Mouse (Mus musculus) hindbrain, embryonic 16.5 days (tissue): ENCODE data around the gene Fam43b. TPM values are rescaled to one million over a fixed set of nuclear protein-coding genes. Genes with fewer than 3 reads are reported as not detected.

Experiments used
- ATAC-seq: fragments of 200-750 bp; cut with Nextera tagmentation; 2 replicates; pipeline ENCODE4 v1.8.0; 2017; ENCODE audit warnings: moderate TSS enrichment, moderate library complexity
- H3K27ac ChIP-seq: fragments of 300-500 bp; sonication (generic); 2 replicates; pipeline ENCODE4 v1.5.1; 2014; ENCODE audit warnings: low read depth, mild to moderate bottlenecking, control low read depth, low read length, moderate library complexity
- H3K27me3 ChIP-seq: fragments of 300-500 bp; sonication (generic); replicated peaks from 2 replicates; pipeline ENCODE4 v1.6.1; 2014; ENCODE audit warnings: low read length; ENCODE audit not compliant: control insufficient read depth, insufficient read depth
- H3K36me3 ChIP-seq: fragments of 300-500 bp; sonication (generic); 2 replicates; pipeline ENCODE4 v1.6.1; 2014; ENCODE audit warnings: mild to moderate bottlenecking, low read length, moderate library complexity, mixed read lengths; ENCODE audit not compliant: control insufficient read depth, insufficient read depth
- H3K4me1 ChIP-seq: fragments of 300-500 bp; sonication (generic); 2 replicates; pipeline ENCODE4 v1.6.1; 2014; ENCODE audit warnings: low read depth, low read length; ENCODE audit not compliant: control insufficient read depth, insufficient read depth
- H3K4me2 ChIP-seq: fragments of 300-500 bp; sonication (generic); 2 replicates; pipeline ENCODE4 v1.6.1; 2014; ENCODE audit warnings: mild to moderate bottlenecking, low read length, control low read depth, moderate library complexity
- H3K4me3 ChIP-seq: fragments of 300-500 bp; sonication (generic); 2 replicates; pipeline ENCODE4 v1.5.1; 2014; ENCODE audit warnings: mild to moderate bottlenecking, low read length, control low read depth, moderate library complexity
- H3K9ac ChIP-seq: fragments of 300-500 bp; sonication (generic); 2 replicates; pipeline ENCODE4 v1.6.1; 2014; ENCODE audit warnings: low read depth, mild to moderate bottlenecking, control low read depth, low read length, moderate library complexity
- H3K9me3 ChIP-seq: fragments of 300-500 bp; sonication (generic); 2 replicates; pipeline ENCODE4 v1.6.1; 2014; ENCODE audit warnings: mild to moderate bottlenecking, low read length, moderate library complexity; ENCODE audit not compliant: control insufficient read depth
- WGBS: fragments of 180-500 bp; shearing (Covaris S2); extraction: QIAGEN DNeasy Blood & Tissue Kit; methylation state at CpG from one replicate; pipeline ENCODE4 v1.1.7; 2014; 5-methylcytosine and 5-hydroxymethylcytosine counted together
- polyA plus RNA-seq: library from polyadenylated mRNA; unstranded; fragments of >200 nt; fragmentation: Nextera tagmentation; extraction: Ambion mirVana; gene quantifications from 2 replicates; pipeline ENCODE4 v1.2.1, GENCODE M21; 2015

Gene Fam43b
- polyA plus RNA-seq, 1 experiment from 2014 or later: 17.3 TPM

- no peak overlapping the region for H3K27ac ChIP-seq
- WGBS: 80% methylated on average over 3 of the region's 3 CpGs
Measured at GRCm38 (mm10) chr4:138358176-138358575, 38.2 kb downstream of the Fam43b start.

GRCm38 (mm10) chr4:138356551-138356950 is 39.8 kb downstream of the Fam43b start:
- 91% methylated on average over 12 of the region's 12 CpGs for WGBS
- no peaks in the 10 kb centered on the region for H3K27me3 ChIP-seq

More at GRCm38 (mm10) chr4:138358176-138358575, 38.2 kb downstream of the Fam43b start:
- H3K4me3 ChIP-seq: no peak overlapping the region
- H3K4me1 ChIP-seq: peaks cover 3% of the 10 kb centered on the region
- no peak for ATAC-seq
- no peaks in the 10 kb centered on the region for H3K36me3 ChIP-seq
- no peak overlapping the region for H3K4me2 ChIP-seq
- H3K9ac ChIP-seq: no peak overlapping the region
- H3K27me3 ChIP-seq: no peaks in the 10 kb centered on the region
- H3K9me3 ChIP-seq: no peaks in the 10 kb centered on the region

GRCm38 (mm10) chr4:138356141-138356540 is 40.2 kb downstream of the Fam43b start:
- ATAC-seq: no peak
- Histone ChIP-seq H3K36me3 (no peaks in the 10 kb centered on the region), H3K27me3 (no peaks in the 10 kb centered on the region), H3K9me3 (no peaks in the 10 kb centered on the region), H3K4me3 (no peak overlapping the region), H3K4me2 (no peak overlapping the region), H3K4me1 (peaks cover under 1% of the 10 kb centered on the region; the same call in 1 of the 2 replicates), H3K9ac (no peak overlapping the region), H3K27ac (no peak overlapping the region)
- 90% methylated on average over 8 of the region's 8 CpGs for WGBS

More at GRCm38 (mm10) chr4:138356551-138356950, 39.8 kb downstream of the Fam43b start:
- Histone ChIP-seq H3K4me1 (peaks cover 3% of the 10 kb centered on the region; the same call in 1 of the 2 replicates), H3K36me3 (no peaks in the 10 kb centered on the region), H3K27ac (no peak overlapping the region), H3K4me3 (no peak overlapping the region), H3K4me2 (no peak overlapping the region), H3K9me3 (no peaks in the 10 kb centered on the region), H3K9ac (no peak overlapping the region)
- ATAC-seq: no peak

GRCm38 (mm10) chr4:138355496-138355895 is 40.8 kb downstream of the Fam43b start:
- no peak overlapping the region for H3K4me2 ChIP-seq
- H3K27me3 ChIP-seq: no peaks in the 10 kb centered on the region
- no peak for ATAC-seq
- H3K4me1 ChIP-seq: no peaks in the 10 kb centered on the region
- no peak overlapping the region for H3K27ac ChIP-seq
- WGBS: 97% methylated on average over 2 of the region's 2 CpGs
- H3K9me3 ChIP-seq: no peaks in the 10 kb centered on the region
- no peaks in the 10 kb centered on the region for H3K36me3 ChIP-seq
- H3K9ac ChIP-seq: no peak overlapping the region
- H3K4me3 ChIP-seq: no peak overlapping the region

- WGBS: 60% methylated on average over 10 of the region's 10 CpGs
Measured at GRCm38 (mm10) chr4:138353438-138354171, 42.7 kb downstream of the Fam43b start.

GRCm38 (mm10) chr4:138352692-138353091 is 43.6 kb downstream of the Fam43b start:
- Histone ChIP-seq H3K36me3 (no peaks in the 10 kb centered on the region), H3K27me3 (no peaks in the 10 kb centered on the region), H3K4me2 (no peak overlapping the region), H3K27ac (no peak overlapping the region), H3K4me3 (no peak overlapping the region), H3K9ac (no peak overlapping the region), H3K9me3 (no peaks in the 10 kb centered on the region), H3K4me1 (no peaks in the 10 kb centered on the region)
- no peak for ATAC-seq
- WGBS: 89% methylated on average over 6 of the region's 6 CpGs

More at GRCm38 (mm10) chr4:138353438-138354171, 42.7 kb downstream of the Fam43b start:
- no peak for ATAC-seq
- Histone ChIP-seq H3K4me3 (no peak overlapping the region), H3K4me2 (no peak overlapping the region), H3K36me3 (no peaks in the 10 kb centered on the region), H3K27ac (no peak overlapping the region), H3K27me3 (no peaks in the 10 kb centered on the region), H3K4me1 (no peaks in the 10 kb centered on the region), H3K9me3 (no peaks in the 10 kb centered on the region), H3K9ac (no peak overlapping the region)

GRCm38 (mm10) chr4:138351821-138352220 is 44.5 kb downstream of the Fam43b start:
- Histone ChIP-seq H3K9ac (no peak overlapping the region), H3K4me1 (no peaks in the 10 kb centered on the region), H3K36me3 (no peaks in the 10 kb centered on the region), H3K9me3 (no peaks in the 10 kb centered on the region), H3K27me3 (no peaks in the 10 kb centered on the region), H3K4me2 (no peak overlapping the region), H3K27ac (no peak overlapping the region), H3K4me3 (no peak overlapping the region)
- ATAC-seq: no peak
- 88% methylated on average over 5 of the region's 5 CpGs for WGBS

- H3K27ac ChIP-seq: no peak overlapping the region
- WGBS: 82% methylated on average over 7 of the region's 7 CpGs
- H3K4me2 ChIP-seq: no peak overlapping the region
- no peak overlapping the region for H3K9ac ChIP-seq
- H3K36me3 ChIP-seq: no peaks in the 10 kb centered on the region
- H3K4me3 ChIP-seq: no peak overlapping the region
- no peaks in the 10 kb centered on the region for H3K9me3 ChIP-seq
- ATAC-seq: no peak
- H3K4me1 ChIP-seq: no peaks in the 10 kb centered on the region
- no peaks in the 10 kb centered on the region for H3K27me3 ChIP-seq
Measured at GRCm38 (mm10) chr4:138348716-138349115, 47.6 kb downstream of the Fam43b start.

- Histone ChIP-seq H3K36me3 (no peaks in the 10 kb centered on the region), H3K27me3 (no peaks in the 10 kb centered on the region), H3K4me2 (no peak overlapping the region), H3K4me3 (no peak overlapping the region), H3K4me1 (no peaks in the 10 kb centered on the region), H3K9ac (no peak overlapping the region), H3K27ac (no peak overlapping the region), H3K9me3 (no peaks in the 10 kb centered on the region)
- no peak for ATAC-seq
- 60% methylated on average over 1 of the region's 1 CpGs for WGBS
Measured at GRCm38 (mm10) chr4:138347280-138347679, 49.0 kb downstream of the Fam43b start.
